Mouse (Mus musculus) MEL (cell line): ENCODE results near the gene Olfr39.

ENCODE experiments used
- CHD2 ChIP-seq: IDR thresholded peaks from 2 replicates; pipeline ENCODE4 v1.6.1; 2011; ENCODE audit warnings: low read length, improper control_type of control experiment
- CTCF ChIP-seq, 3 experiments: IDR thresholded peaks in 2 of 3; conservative IDR thresholded peaks in 1 of 3; 2 replicates each; pipeline ENCODE4 v1.5.1; 2011 to 2012; ENCODE audit warnings: low read length in 3 of 3, low read depth in 2 of 3, mild to moderate bottlenecking in 2 of 3, improper control_type of control experiment in 1 of 3, inconsistent platforms in 1 of 3, mixed read lengths in 1 of 3, moderate library complexity in 1 of 3; ENCODE audit not compliant: control insufficient read depth in 1 of 3, insufficient read depth in 1 of 3, poor library complexity in 1 of 3, severe bottlenecking in 1 of 3
- EP300 ChIP-seq, 2 experiments: IDR thresholded peaks; 2 replicates each; pipeline ENCODE4 v1.6.1; 2011; ENCODE audit warnings: improper control_type of control experiment in 2 of 2, low read length in 2 of 2, low read depth in 1 of 2, mild to moderate bottlenecking in 1 of 2
- JUND ChIP-seq: IDR thresholded peaks from 2 replicates; pipeline ENCODE4 v1.6.1; 2011; ENCODE audit warnings: low read depth, mild to moderate bottlenecking, improper control_type of control experiment, low read length
- KAT2A ChIP-seq: conservative IDR thresholded peaks from 2 replicates; pipeline ENCODE4 v1.6.1; 2012; ENCODE audit warnings: low read depth, low read length, improper control_type of control experiment, inconsistent platforms
- MYC ChIP-seq: IDR thresholded peaks from 2 replicates; pipeline ENCODE4 v1.6.1; 2011; ENCODE audit warnings: low read depth, mild to moderate bottlenecking, low read length, improper control_type of control experiment, moderate library complexity
- NELFE ChIP-seq: IDR thresholded peaks from 2 replicates; pipeline ENCODE4 v1.6.1; 2011; ENCODE audit warnings: low read depth, low read length, improper control_type of control experiment
- POLR2A ChIP-seq, 2 experiments: IDR thresholded peaks; 2 replicates each; pipeline ENCODE4 v1.6.1; 2011 to 2012; ENCODE audit warnings: low read length in 2 of 2, mild to moderate bottlenecking in 2 of 2, control low read depth in 1 of 2, improper control_type of control experiment in 1 of 2, low read depth in 1 of 2, moderate library complexity in 1 of 2; ENCODE audit not compliant: control insufficient read depth in 1 of 2, insufficient read depth in 1 of 2, poor library complexity in 1 of 2
- POLR2AphosphoS2 ChIP-seq: IDR thresholded peaks from 2 replicates; pipeline ENCODE4 v1.6.1; 2011; ENCODE audit warnings: low read length, improper control_type of control experiment
- RAD21 ChIP-seq: IDR thresholded peaks from 2 replicates; pipeline ENCODE4 v1.6.1; 2011; ENCODE audit warnings: mild to moderate bottlenecking, low read depth, low read length, improper control_type of control experiment
- TBP ChIP-seq: IDR thresholded peaks from 2 replicates; pipeline ENCODE4 v1.8.0; 2011; ENCODE audit warnings: low read depth, low read length, improper control_type of control experiment
- TCF12 ChIP-seq: IDR thresholded peaks from 2 replicates; pipeline ENCODE4 v1.6.1; 2014; ENCODE audit warnings: low read depth, mild to moderate bottlenecking, inconsistent platforms, low read length, improper control_type of control experiment, moderate library complexity
- ZMIZ1 ChIP-seq: IDR thresholded peaks from 2 replicates; pipeline ENCODE4 v1.6.1; 2012; ENCODE audit warnings: low read depth, mild to moderate bottlenecking, inconsistent platforms, low read length, improper control_type of control experiment, moderate library complexity

DNA sequence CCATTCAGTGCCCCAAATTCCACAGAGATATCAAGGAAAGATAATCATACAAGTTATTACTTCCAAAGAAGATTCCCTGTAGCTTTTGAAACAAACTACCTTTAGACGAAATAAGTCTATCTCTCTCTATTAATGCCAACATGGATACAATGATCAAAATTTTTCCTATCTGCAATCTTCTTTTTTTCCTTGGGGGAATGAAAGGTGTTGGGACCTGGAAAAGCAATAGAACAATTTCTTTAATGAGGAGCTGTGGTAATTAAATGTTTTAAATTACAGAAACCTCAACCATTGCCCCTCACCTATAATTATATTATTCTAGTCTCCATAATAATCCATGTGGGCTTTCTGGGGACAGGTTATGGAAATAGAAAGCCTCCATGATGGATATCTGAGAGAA is at the start of gene Olfr39:
- TF ChIP-seq POLR2A (IDR thresholded peaks at IDR 0.05; ENCODE audit: control insufficient read depth in 1 of 2, insufficient read depth in 1 of 2, low read depth in 1 of 2, low read length in 2 of 2, poor library complexity in 1 of 2) (no peak), NELFE (no peak), JUND (no peak), ZMIZ1 (no peak), TBP (no peak), KAT2A (no peak), CTCF (IDR thresholded peaks at IDR 0.05 in 2 of 3, conservative IDR thresholded peaks at IDR 0.05 in 1 of 3; ENCODE audit: control insufficient read depth in 1 of 3, insufficient read depth in 1 of 3, low read depth in 2 of 3, low read length in 3 of 3, poor library complexity in 1 of 3, severe bottlenecking in 1 of 3) (no peak), RAD21 (no peak), POLR2AphosphoS2 (no peak), EP300 (IDR thresholded peaks at IDR 0.05; ENCODE audit: low read depth in 1 of 2, low read length in 2 of 2) (no peak), TCF12 (no peak), CHD2 (no peak), MYC (no peak)
